ENCODE assay signal across 9 mouse cellular contexts in genomic region chr10:103194655-103195328, GRCm38 (mm10). TPM values are rescaled to one million over a fixed set of nuclear protein-coding genes. Genes with fewer than 3 reads are reported as not detected.
DNase-seq lines count a peak whose midpoint lies in the region; ATAC-seq and TF ChIP-seq lines count a peak whose summit lies in the region.
"Had no signal": no experiment of that assay in that cellular context is flagged by ENCODE, and none has a peak within 500 bp of the region (broad histone marks: within the 10 kb centered on the region; RNA-seq: fewer than 3 reads in every experiment).

No protein-coding gene starts in this region.

- H3K4me2 ChIP-seq in midbrain, embryonic 13.5 days (replicated peaks) = no peak overlapping the region
- H3K4me2 ChIP-seq: limb, embryonic 13.5 days had no signal

- peak; percentile 85 for TF ChIP-seq CTCF in layer of hippocampus, adult 2 months (conservative IDR thresholded peaks at IDR 0.05)

- peak in 1 of 2 experiments; percentile 19 for DNase-seq in layer of hippocampus, adult 2 months (ENCODE audit: low spot score in 2 of 2)
- DNase-seq in layer of hippocampus, adult 9-11 months = no peak
- peak; percentile 66 for DNase-seq in NIH3T3 (ENCODE audit: low read depth)
- peak; percentile 78 for DNase-seq in embryo, embryonic 11 days
- DNase-seq in gastrocnemius, postnatal 4 days (ENCODE audit: low spot score in 2 of 2) = no peak
- no peak for DNase-seq in right cerebral cortex, postnatal 36 days (ENCODE audit: low spot score in 2 of 2)

- H3K9me3 ChIP-seq in midbrain, embryonic 13.5 days = no peaks in the 10 kb centered on the region
- H3K9me3 ChIP-seq: limb, embryonic 13.5 days had no signal

- no peaks in the 10 kb centered on the region for H3K4me1 ChIP-seq in midbrain, embryonic 13.5 days (replicated peaks)
- H3K4me1 ChIP-seq: limb, embryonic 13.5 days had no signal

- 55% methylated on average over 4 of the region's 4 CpGs for WGBS in midbrain, embryonic 13.5 days

- H3K27ac ChIP-seq in layer of hippocampus, adult 2 months = no peak overlapping the region
- no peak overlapping the region for H3K27ac ChIP-seq in midbrain, embryonic 13.5 days
- H3K27ac ChIP-seq: limb, embryonic 13.5 days had no signal

- no peaks in the 10 kb centered on the region for H3K27me3 ChIP-seq in midbrain, embryonic 13.5 days
- H3K27me3 ChIP-seq: limb, embryonic 13.5 days had no signal

- H3K4me3 ChIP-seq in layer of hippocampus, adult 2 months = no peak overlapping the region
- no peak overlapping the region for H3K4me3 ChIP-seq in midbrain, embryonic 13.5 days (replicated peaks)
- H3K4me3 ChIP-seq: limb, embryonic 13.5 days had no signal

- H3K9ac ChIP-seq in midbrain, embryonic 13.5 days (replicated peaks) = no peak overlapping the region
- H3K9ac ChIP-seq: limb, embryonic 13.5 days had no signal

- ATAC-seq in midbrain, embryonic 13.5 days = peak; percentile 86
- no peak for ATAC-seq in monocyte, adult 5-6 weeks (replicated peaks; ENCODE audit: insufficient number of reproducible peaks, low FRiP score, low TSS enrichment, poor library complexity, severe bottlenecking)

- H3K36me3 ChIP-seq in midbrain, embryonic 13.5 days = no peaks in the 10 kb centered on the region
- H3K36me3 ChIP-seq: limb, embryonic 13.5 days had no signal

RNA-seq across cellular contexts. Expression of gene Lrriq1, which starts 41.3 kb away (rescaled TPM):
- total RNA-seq in layer of hippocampus, adult 2 months (2021) = 1 to 10 TPM; 3.3 to 5.4 TPM
- 2.7 and 3.1 TPM in 2 replicates for polyA plus RNA-seq in midbrain, embryonic 13.5 days (2015; fragmentation: Nextera tagmentation; extraction: Ambion mirVana)
- not detected for total RNA-seq in gastrocnemius, postnatal 4 days (2021)
- total RNA-seq in monocyte, adult 5-6 weeks (2017) = not detected in 3 replicates

Comparison
In these comparisons a context has a peak if more than half of its experiments do, and no peak if none do; other contexts are left out.
1. DNase-seq: peak in NIH3T3 (single experiment) and embryo, embryonic 11 days (single experiment); none in layer of hippocampus, adult 9-11 months (single experiment), gastrocnemius, postnatal 4 days (0 of 2) and right cerebral cortex, postnatal 36 days (0 of 2).